Mouse (Mus musculus) cortical plate, adult 2 months (tissue): ENCODE data around the gene Dock8.

ENCODE experiments used
- CTCF ChIP-seq: fragments of 200-500 bp; IDR thresholded peaks from 2 replicates; pipeline ENCODE4 v1.5.1; 2011; ENCODE audit warnings: mild to moderate bottlenecking, control low read depth, low read length; ENCODE audit not compliant: insufficient read depth; ENCODE audit errors: extremely low read depth
- POLR2A ChIP-seq: fragments of 200-500 bp; IDR thresholded peaks from 2 replicates; pipeline ENCODE4 v1.6.1; 2011; ENCODE audit warnings: mild to moderate bottlenecking, low read length, control low read depth; ENCODE audit not compliant: insufficient read depth; ENCODE audit errors: extremely low read depth

DNA sequence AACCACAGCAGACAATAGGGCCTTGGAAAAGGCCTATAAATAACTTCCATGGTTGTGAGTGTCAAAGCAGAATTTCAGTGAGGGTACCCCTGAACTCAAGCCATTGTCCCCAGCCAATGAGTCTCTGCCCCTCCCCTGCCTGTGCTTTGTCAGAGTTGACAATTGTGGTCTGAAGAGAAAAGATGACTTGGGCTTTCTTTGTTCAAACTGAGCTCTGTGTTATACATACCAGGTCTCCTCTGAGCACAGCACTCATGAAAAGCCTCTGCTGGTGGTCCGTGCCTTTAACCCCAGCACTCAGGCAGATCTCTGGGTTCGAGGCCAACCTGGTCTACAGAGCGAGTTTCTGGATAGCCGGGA lies 231.6 kb downstream of the Dock8 start:
- TF ChIP-seq POLR2A (no peak), CTCF (no peak)
